Mouse (Mus musculus) liver, embryonic 14 days (tissue): ENCODE data around the gene Gm49425. TPM values are rescaled to one million over a fixed set of nuclear protein-coding genes. Genes with fewer than 3 reads are reported as not detected.

Experiments
- polyA plus RNA-seq: library from polyadenylated mRNA; depleted of rRNA; stranded (reverse); fragments of >200 nt; gene quantifications from 2 replicates; pipeline ENCODE4 v1.2.3, GENCODE M21; 2012; rRNA removed

Gene Gm49425
- not detected in 2 replicates for polyA plus RNA-seq

GRCm38 (mm10) chr15:101517161-101517560 lies at the start of gene Gm49425:
TSS of gene Gm49425 (minus strand) at chr15:101517261.

GRCm38 (mm10) chr15:101562850-101563249 lies 45.8 kb upstream of the Gm49425 start, which contains the start of gene Krt90:
TSS of gene Krt90 (minus strand) at chr15:101562950.

GRCm38 (mm10) chr15:101550567-101550966 lies 33.5 kb upstream of the Gm49425 start, which contains the start of gene Krt82:
TSS of gene Krt82 (minus strand) at chr15:101550667.

GRCm38 (mm10) chr15:101532720-101533119 lies 15.7 kb upstream of the Gm49425 start, which contains the start of gene Krt84:
TSS of gene Krt84 (minus strand) at chr15:101532820.

GRCm38 (mm10) chr15:101491431-101491830 lies 25.6 kb downstream of the Gm49425 start, which contains the start of gene Krt83:
TSS of gene Krt83 (minus strand) at chr15:101491512.

GRCm38 (mm10) chr15:101472952-101473528 lies 44.0 kb downstream of the Gm49425 start, which contains the start of gene Krt86:
TSS of gene Krt86 (plus strand) at chr15:101473478.

Other genes starting within 250 kb of the Gm49425 start
- gene Atg101, start 233.0 kb downstream of the Gm49425 start, polyA plus RNA-seq, result 18.2 and 18.4 TPM in 2 replicates
- gene 6030408B16Rik, start 224.0 kb downstream of the Gm49425 start, polyA plus RNA-seq, result 0.10 and 0.14 TPM in 2 replicates
- gene Krt80, start 147.1 kb downstream of the Gm49425 start, polyA plus RNA-seq, result 0.12 and 0.15 TPM in 2 replicates
- 0.97 and 1.1 TPM in 2 replicates for gene Krt7, start 106.2 kb downstream of the Gm49425 start, polyA plus RNA-seq
- gene Krt87, start 78.5 kb downstream of the Gm49425 start, polyA plus RNA-seq, result not detected in 2 replicates
- not detected in 2 replicates for gene Krt88, start 69.5 kb downstream of the Gm49425 start, polyA plus RNA-seq
- gene Krt81, start 53.5 kb downstream of the Gm49425 start, polyA plus RNA-seq, result not detected in 2 replicates
- not detected in 2 replicates for gene Krt86, start 43.8 kb downstream of the Gm49425 start, polyA plus RNA-seq
- gene Krt83, start 25.7 kb downstream of the Gm49425 start, polyA plus RNA-seq, result 0.03 TPM in 1 of 2 replicates, not detected in the other
- gene Krt84, start 15.6 kb upstream of the Gm49425 start, polyA plus RNA-seq, result not detected in 2 replicates
- not detected in 2 replicates for gene Krt82, start 33.4 kb upstream of the Gm49425 start, polyA plus RNA-seq
- not detected in 2 replicates for gene Krt90, start 45.7 kb upstream of the Gm49425 start, polyA plus RNA-seq
- gene Krt75, start 56.6 kb upstream of the Gm49425 start, polyA plus RNA-seq, result not detected in 2 replicates
- gene Gm5414, start 110.9 kb upstream of the Gm49425 start, polyA plus RNA-seq, result not detected in 2 replicates
- gene Gm5478, start 130.1 kb upstream of the Gm49425 start, polyA plus RNA-seq, result not detected in 2 replicates
- gene Krt6b, start 163.0 kb upstream of the Gm49425 start, polyA plus RNA-seq, result not detected in 2 replicates
- 0.01 TPM in 1 of 2 replicates, not detected in the other for gene Krt6a, start 177.0 kb upstream of the Gm49425 start, polyA plus RNA-seq
- gene Krt5, start 195.6 kb upstream of the Gm49425 start, polyA plus RNA-seq, result 0.13 and 2.5 TPM in 2 replicates
- gene Krt71, start 225.8 kb upstream of the Gm49425 start, polyA plus RNA-seq, result not detected in 2 replicates